Mouse (Mus musculus): ENCODE results near the gene St6galnac6. TPM values are rescaled to one million over a fixed set of nuclear protein-coding genes. Genes with fewer than 3 reads are reported as not detected.

St6galnac6 gene
- polyA plus RNA-seq, 1 experiment from 2014 or later: 7.5 TPM

- H3K4me3 ChIP-seq (ENCODE audit: low read depth, low read length): no peak overlapping the region
- H3K27ac ChIP-seq (replicated peaks; ENCODE audit: low read depth, low read length): no peak overlapping the region
- peaks cover 12% of the 10 kb centered on the region; the same call in 1 of the 2 replicates for H3K36me3 ChIP-seq (ENCODE audit: control insufficient read depth, insufficient read depth, low read length)
- H3K4me1 ChIP-seq (ENCODE audit: control insufficient read depth, insufficient read depth, low read length): peaks cover 30% of the 10 kb centered on the region
- H3K9ac ChIP-seq (ENCODE audit: low read length): no peak overlapping the region
- DNase-seq (ENCODE audit: low spot score) (no peak), ATAC-seq (ENCODE audit: insufficient number of reproducible peaks, low FRiP score, low TSS enrichment, low read depth) (no peak)
- 93% methylated on average over 1 of the region's 1 CpGs for WGBS
- H3K4me2 ChIP-seq (ENCODE audit: low read depth, severe bottlenecking): no peak overlapping the region
- H3K27me3 ChIP-seq (ENCODE audit: control insufficient read depth, insufficient read depth, low read length): no peaks in the 10 kb centered on the region
- no peaks in the 10 kb centered on the region for H3K9me3 ChIP-seq (ENCODE audit: control insufficient read depth, low read length)
These were observed 17.6 kb downstream of the St6galnac6 start for GRCm38 (mm10) chr2:32617109-32617508.

GRCm38 (mm10) chr2:32617601-32618000, 18.1 kb downstream of the St6galnac6 start:
- ATAC-seq (ENCODE audit: insufficient number of reproducible peaks, low FRiP score, low TSS enrichment, low read depth): no peak
- no peak overlapping the region for H3K9ac ChIP-seq (ENCODE audit: low read length)
- WGBS: 97% methylated on average over 4 of the region's 4 CpGs
- no peaks in the 10 kb centered on the region for H3K9me3 ChIP-seq (ENCODE audit: control insufficient read depth, low read length)
- DNase-seq (ENCODE audit: low spot score): no peak
- H3K27ac ChIP-seq (replicated peaks; ENCODE audit: low read depth, low read length): no peak overlapping the region
- H3K27me3 ChIP-seq (ENCODE audit: control insufficient read depth, insufficient read depth, low read length): no peaks in the 10 kb centered on the region
- no peak overlapping the region for H3K4me3 ChIP-seq (ENCODE audit: low read depth, low read length)
- peaks cover 10% of the 10 kb centered on the region; the same call in 1 of the 2 replicates for H3K36me3 ChIP-seq (ENCODE audit: control insufficient read depth, insufficient read depth, low read length)
- no peak overlapping the region for H3K4me2 ChIP-seq (ENCODE audit: low read depth, severe bottlenecking)
- H3K4me1 ChIP-seq (ENCODE audit: control insufficient read depth, insufficient read depth, low read length): peaks cover 30% of the 10 kb centered on the region

GRCm38 (mm10) chr2:32618051-32618450, 18.5 kb downstream of the St6galnac6 start:
- no peak for DNase-seq (ENCODE audit: low spot score)
- Histone ChIP-seq H3K9me3 (ENCODE audit: control insufficient read depth, low read length) (no peaks in the 10 kb centered on the region), H3K4me2 (ENCODE audit: low read depth, severe bottlenecking) (no peak overlapping the region), H3K9ac (ENCODE audit: low read length) (no peak overlapping the region), H3K27ac (replicated peaks; ENCODE audit: low read depth, low read length) (no peak overlapping the region), H3K27me3 (ENCODE audit: control insufficient read depth, insufficient read depth, low read length) (no peaks in the 10 kb centered on the region), H3K4me3 (ENCODE audit: low read depth, low read length) (no peak overlapping the region), H3K36me3 (ENCODE audit: control insufficient read depth, insufficient read depth, low read length) (peaks cover 10% of the 10 kb centered on the region; the same call in 1 of the 2 replicates), H3K4me1 (ENCODE audit: control insufficient read depth, insufficient read depth, low read length) (peaks cover 30% of the 10 kb centered on the region)
- WGBS: 86% methylated on average over 9 of the region's 9 CpGs
- ATAC-seq (ENCODE audit: insufficient number of reproducible peaks, low FRiP score, low TSS enrichment, low read depth): no peak

GRCm38 (mm10) chr2:32620682-32621516, 21.4 kb downstream of the St6galnac6 start:
- H3K36me3 ChIP-seq (ENCODE audit: control insufficient read depth, insufficient read depth, low read length): peaks cover 3% of the 10 kb centered on the region; the same call in 1 of the 2 replicates
- ATAC-seq (ENCODE audit: insufficient number of reproducible peaks, low FRiP score, low TSS enrichment, low read depth) (peak; percentile 56), DNase-seq (ENCODE audit: low spot score) (peak; percentile 53)
- no peaks in the 10 kb centered on the region for H3K27me3 ChIP-seq (ENCODE audit: control insufficient read depth, insufficient read depth, low read length)
- peaks cover 44% of the 10 kb centered on the region for H3K4me1 ChIP-seq (ENCODE audit: control insufficient read depth, insufficient read depth, low read length)
- H3K9me3 ChIP-seq (ENCODE audit: control insufficient read depth, low read length): no peaks in the 10 kb centered on the region
- no peak overlapping the region for H3K4me3 ChIP-seq (ENCODE audit: low read depth, low read length)
- peak overlapping the region; percentile 95 for H3K27ac ChIP-seq (replicated peaks; ENCODE audit: low read depth, low read length)
- peak overlapping the region; percentile 27 for H3K4me2 ChIP-seq (ENCODE audit: low read depth, severe bottlenecking)
- 26% methylated on average over 4 of the region's 4 CpGs for WGBS
- H3K9ac ChIP-seq (ENCODE audit: low read length): peak overlapping the region; percentile 52

- Histone ChIP-seq H3K9ac (ENCODE audit: low read length) (peak within 1 kb of the TSS; percentile 52), H3K4me3 (ENCODE audit: low read depth, low read length) (no peak within 1 kb of the TSS), H3K27ac (replicated peaks; ENCODE audit: low read depth, low read length) (peak within 1 kb of the TSS; percentile 95), H3K4me2 (ENCODE audit: low read depth, severe bottlenecking) (peak within 1 kb of the TSS; percentile 27), H3K27me3 (ENCODE audit: control insufficient read depth, insufficient read depth, low read length) (no peaks in the 10 kb centered on the region), H3K4me1 (ENCODE audit: control insufficient read depth, insufficient read depth, low read length) (peaks cover 50% of the 10 kb centered on the region), H3K9me3 (ENCODE audit: control insufficient read depth, low read length) (no peaks in the 10 kb centered on the region), H3K36me3 (ENCODE audit: control insufficient read depth, insufficient read depth, low read length) (no peaks in the 10 kb centered on the region; the same call in 1 of the 2 replicates)
- WGBS: 32% methylated on average over 7 of the region's 7 CpGs
- DNase-seq (ENCODE audit: low spot score) (no peak), ATAC-seq (ENCODE audit: insufficient number of reproducible peaks, low FRiP score, low TSS enrichment, low read depth) (no peak)
These were observed 22.0 kb downstream of the St6galnac6 start, which contains the start of gene Ak1 for GRCm38 (mm10) chr2:32621517-32621859. Gene Ak1 (plus strand): TSS chr2:32621758.

DNA sequence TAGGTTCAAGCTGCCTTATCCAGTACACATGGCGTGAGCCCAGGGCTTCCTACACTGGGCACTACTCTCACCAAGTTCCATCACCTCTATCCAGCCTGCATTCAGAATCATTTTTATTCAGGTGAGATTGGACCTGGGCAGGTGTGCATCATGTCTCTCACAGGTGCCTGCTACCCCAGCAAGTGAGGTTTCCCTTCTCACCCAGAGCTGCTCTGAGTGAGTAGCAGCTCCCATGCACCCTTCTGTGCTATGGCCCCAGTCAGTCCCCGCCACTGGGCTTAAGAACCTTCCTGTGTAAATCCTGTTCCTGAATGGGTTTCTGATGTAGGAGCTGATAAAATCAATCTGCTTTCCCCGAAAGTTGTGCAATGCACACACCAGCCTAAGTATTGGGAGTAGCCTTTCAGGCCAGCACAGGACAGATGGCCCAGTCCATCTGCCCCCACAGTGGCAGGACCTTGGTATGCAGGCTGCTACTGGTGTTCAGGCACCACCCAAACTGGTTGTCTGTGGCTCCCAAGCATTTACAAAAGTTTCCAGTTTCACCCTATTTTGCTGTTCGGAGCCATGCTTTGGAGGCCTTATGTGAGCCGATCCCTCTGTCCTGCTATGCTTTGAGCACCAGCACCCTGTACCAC, 24.7 kb downstream of the St6galnac6 start:
- 74% methylated on average over 5 of the region's 5 CpGs for WGBS
- no peak overlapping the region for H3K4me2 ChIP-seq (ENCODE audit: low read depth, severe bottlenecking)
- no peaks in the 10 kb centered on the region for H3K36me3 ChIP-seq (ENCODE audit: control insufficient read depth, insufficient read depth, low read length)
- H3K9me3 ChIP-seq (ENCODE audit: control insufficient read depth, low read length): no peaks in the 10 kb centered on the region
- peaks cover 61% of the 10 kb centered on the region for H3K4me1 ChIP-seq (ENCODE audit: control insufficient read depth, insufficient read depth, low read length)
- no peak for ATAC-seq (ENCODE audit: insufficient number of reproducible peaks, low FRiP score, low TSS enrichment, low read depth)
- H3K27ac ChIP-seq (replicated peaks; ENCODE audit: low read depth, low read length): peak overlapping the region; percentile 1; the same call in 1 of the 2 replicates
- DNase-seq (ENCODE audit: low spot score): no peak
- no peak overlapping the region for H3K9ac ChIP-seq (ENCODE audit: low read length)
- no peaks in the 10 kb centered on the region for H3K27me3 ChIP-seq (ENCODE audit: control insufficient read depth, insufficient read depth, low read length)
- no peak overlapping the region for H3K4me3 ChIP-seq (ENCODE audit: low read depth, low read length)

DNA sequence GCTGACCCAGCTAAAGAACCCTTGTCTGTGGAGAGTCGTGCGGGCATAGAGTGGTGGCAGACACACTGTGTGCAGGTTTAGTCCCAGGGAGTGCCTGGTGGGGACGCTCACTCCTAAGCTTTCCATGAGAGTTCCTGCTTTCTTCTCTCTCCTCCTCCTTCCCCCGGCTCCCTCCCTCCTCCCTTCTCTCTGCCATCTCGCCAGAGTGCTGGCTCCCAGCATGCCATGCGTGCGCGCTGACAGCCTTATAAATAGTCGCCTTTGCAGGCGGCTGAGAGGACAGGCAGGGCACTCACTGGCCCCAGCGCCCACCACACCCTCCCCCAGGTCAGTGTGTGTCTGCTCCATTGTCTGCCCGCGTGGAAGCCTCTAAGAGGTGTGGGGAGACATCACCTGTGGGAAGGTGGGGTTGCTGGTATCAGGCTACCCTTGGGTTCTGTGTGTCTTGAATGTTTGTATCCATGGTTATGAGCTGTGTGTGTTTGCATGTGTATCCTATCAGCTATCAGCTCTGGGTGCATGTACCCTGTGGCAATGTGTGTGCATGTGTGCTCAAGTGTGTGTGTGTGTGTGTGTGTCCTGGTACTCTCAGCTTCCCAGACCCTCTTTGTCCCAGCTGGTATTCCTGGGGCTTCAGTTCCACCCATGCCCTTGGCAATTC, 25.8 kb downstream of the St6galnac6 start:
- H3K36me3 ChIP-seq (ENCODE audit: control insufficient read depth, insufficient read depth, low read length): no peaks in the 10 kb centered on the region
- DNase-seq (ENCODE audit: low spot score): peak; percentile 81
- H3K4me1 ChIP-seq (ENCODE audit: control insufficient read depth, insufficient read depth, low read length): peaks cover 53% of the 10 kb centered on the region
- H3K9me3 ChIP-seq (ENCODE audit: control insufficient read depth, low read length): no peaks in the 10 kb centered on the region
- H3K27me3 ChIP-seq (ENCODE audit: control insufficient read depth, insufficient read depth, low read length): no peaks in the 10 kb centered on the region
- peak overlapping the region; percentile 52 for H3K9ac ChIP-seq (ENCODE audit: low read length)
- H3K4me3 ChIP-seq (ENCODE audit: low read depth, low read length): no peak overlapping the region
- peak overlapping the region; percentile 37; the same call in 1 of the 2 replicates for H3K4me2 ChIP-seq (ENCODE audit: low read depth, severe bottlenecking)
- WGBS: 2% methylated on average over 13 of the region's 13 CpGs
- H3K27ac ChIP-seq (replicated peaks; ENCODE audit: low read depth, low read length): peak overlapping the region; percentile 57
- no peak; the same call in 1 of the 2 replicates for ATAC-seq (ENCODE audit: insufficient number of reproducible peaks, low FRiP score, low TSS enrichment, low read depth)
